Mouse (Mus musculus): Measurements from ENCODE around the gene Xylt1. TPM values are rescaled to one million over a fixed set of nuclear protein-coding genes. Genes with fewer than 3 reads are reported as not detected.

The Xylt1 gene
- polyA plus RNA-seq, 1 experiment from 2014 or later = 3.8 TPM

- Histone ChIP-seq H3K36me3 (ENCODE audit: control insufficient read depth, insufficient read depth, low read length) (no peaks in the 10 kb centered on the region), H3K4me1 (ENCODE audit: control insufficient read depth, insufficient read depth, low read length) (no peaks in the 10 kb centered on the region), H3K4me3 (ENCODE audit: low read depth, low read length) (no peak overlapping the region), H3K27ac (ENCODE audit: low read depth, low read length) (no peak overlapping the region), H3K27me3 (ENCODE audit: control insufficient read depth, insufficient read depth, low read length) (no peaks in the 10 kb centered on the region), H3K9ac (replicated peaks; ENCODE audit: low read depth, low read length) (no peak overlapping the region), H3K4me2 (ENCODE audit: low read depth, low read length) (no peak overlapping the region), H3K9me3 (ENCODE audit: control insufficient read depth, low read length) (no peaks in the 10 kb centered on the region)
- WGBS = 36% methylated on average over 4 of the region's 4 CpGs
- ATAC-seq (ENCODE audit: low read depth) = no peak
These were observed 194.6 kb downstream of the Xylt1 start for GRCm38 (mm10) chr7:117575417-117575816.

- Histone ChIP-seq H3K4me3 (ENCODE audit: low read depth, low read length) (no peak overlapping the region), H3K4me2 (ENCODE audit: low read depth, low read length) (no peak overlapping the region), H3K27me3 (ENCODE audit: control insufficient read depth, insufficient read depth, low read length) (no peaks in the 10 kb centered on the region), H3K36me3 (ENCODE audit: control insufficient read depth, insufficient read depth, low read length) (no peaks in the 10 kb centered on the region), H3K9ac (replicated peaks; ENCODE audit: low read depth, low read length) (no peak overlapping the region), H3K27ac (ENCODE audit: low read depth, low read length) (no peak overlapping the region), H3K9me3 (ENCODE audit: control insufficient read depth, low read length) (no peaks in the 10 kb centered on the region), H3K4me1 (ENCODE audit: control insufficient read depth, insufficient read depth, low read length) (no peaks in the 10 kb centered on the region)
- WGBS = 94% methylated on average over 6 of the region's 6 CpGs
- ATAC-seq (ENCODE audit: low read depth) = no peak
These were observed 196.3 kb downstream of the Xylt1 start for GRCm38 (mm10) chr7:117577035-117577434.

GRCm38 (mm10) chr7:117585164-117585563 is 204.4 kb downstream of the Xylt1 start:
- ATAC-seq (ENCODE audit: low read depth) = no peak
- no peak overlapping the region for H3K27ac ChIP-seq (ENCODE audit: low read depth, low read length)
- no peaks in the 10 kb centered on the region for H3K36me3 ChIP-seq (ENCODE audit: control insufficient read depth, insufficient read depth, low read length)
- no peaks in the 10 kb centered on the region for H3K4me1 ChIP-seq (ENCODE audit: control insufficient read depth, insufficient read depth, low read length)
- no peaks in the 10 kb centered on the region for H3K27me3 ChIP-seq (ENCODE audit: control insufficient read depth, insufficient read depth, low read length)
- H3K9me3 ChIP-seq (ENCODE audit: control insufficient read depth, low read length) = no peaks in the 10 kb centered on the region
- WGBS = 60% methylated on average over 5 of the region's 5 CpGs
- H3K4me2 ChIP-seq (ENCODE audit: low read depth, low read length) = no peak overlapping the region
- H3K4me3 ChIP-seq (ENCODE audit: low read depth, low read length) = no peak overlapping the region
- no peak overlapping the region for H3K9ac ChIP-seq (replicated peaks; ENCODE audit: low read depth, low read length)

- Histone ChIP-seq H3K36me3 (ENCODE audit: control insufficient read depth, insufficient read depth, low read length) (no peaks in the 10 kb centered on the region), H3K27ac (ENCODE audit: low read depth, low read length) (no peak overlapping the region), H3K4me2 (ENCODE audit: low read depth, low read length) (no peak overlapping the region), H3K4me1 (ENCODE audit: control insufficient read depth, insufficient read depth, low read length) (no peaks in the 10 kb centered on the region), H3K9ac (replicated peaks; ENCODE audit: low read depth, low read length) (no peak overlapping the region), H3K4me3 (ENCODE audit: low read depth, low read length) (no peak overlapping the region), H3K9me3 (ENCODE audit: control insufficient read depth, low read length) (no peaks in the 10 kb centered on the region), H3K27me3 (ENCODE audit: control insufficient read depth, insufficient read depth, low read length) (no peaks in the 10 kb centered on the region)
- ATAC-seq (ENCODE audit: low read depth) = no peak
These were observed 206.0 kb downstream of the Xylt1 start for GRCm38 (mm10) chr7:117586811-117587210.

- Histone ChIP-seq H3K4me3 (ENCODE audit: low read depth, low read length) (no peak overlapping the region), H3K36me3 (ENCODE audit: control insufficient read depth, insufficient read depth, low read length) (no peaks in the 10 kb centered on the region), H3K4me2 (ENCODE audit: low read depth, low read length) (no peak overlapping the region), H3K27ac (ENCODE audit: low read depth, low read length) (no peak overlapping the region), H3K4me1 (ENCODE audit: control insufficient read depth, insufficient read depth, low read length) (no peaks in the 10 kb centered on the region), H3K9ac (replicated peaks; ENCODE audit: low read depth, low read length) (no peak overlapping the region), H3K9me3 (ENCODE audit: control insufficient read depth, low read length) (no peaks in the 10 kb centered on the region), H3K27me3 (ENCODE audit: control insufficient read depth, insufficient read depth, low read length) (no peaks in the 10 kb centered on the region)
- no peak for ATAC-seq (ENCODE audit: low read depth)
- WGBS = 82% methylated on average over 6 of the region's 6 CpGs
These were observed 206.6 kb downstream of the Xylt1 start for GRCm38 (mm10) chr7:117587234-117587929.

- H3K9ac ChIP-seq (replicated peaks; ENCODE audit: low read depth, low read length) = no peak overlapping the region
- H3K27ac ChIP-seq (ENCODE audit: low read depth, low read length) = no peak overlapping the region
- no peaks in the 10 kb centered on the region for H3K36me3 ChIP-seq (ENCODE audit: control insufficient read depth, insufficient read depth, low read length)
- H3K4me3 ChIP-seq (ENCODE audit: low read depth, low read length) = no peak overlapping the region
- 45% methylated on average over 1 of the region's 1 CpGs for WGBS
- no peaks in the 10 kb centered on the region for H3K4me1 ChIP-seq (ENCODE audit: control insufficient read depth, insufficient read depth, low read length)
- H3K4me2 ChIP-seq (ENCODE audit: low read depth, low read length) = no peak overlapping the region
- H3K9me3 ChIP-seq (ENCODE audit: control insufficient read depth, low read length) = no peaks in the 10 kb centered on the region
- H3K27me3 ChIP-seq (ENCODE audit: control insufficient read depth, insufficient read depth, low read length) = no peaks in the 10 kb centered on the region
- ATAC-seq (ENCODE audit: low read depth) = no peak
These were observed 207.6 kb downstream of the Xylt1 start for GRCm38 (mm10) chr7:117588426-117588825.

- Histone ChIP-seq H3K9ac (replicated peaks; ENCODE audit: low read depth, low read length) (no peak overlapping the region), H3K9me3 (ENCODE audit: control insufficient read depth, low read length) (no peaks in the 10 kb centered on the region), H3K27me3 (ENCODE audit: control insufficient read depth, insufficient read depth, low read length) (no peaks in the 10 kb centered on the region), H3K4me3 (ENCODE audit: low read depth, low read length) (no peak overlapping the region), H3K4me1 (ENCODE audit: control insufficient read depth, insufficient read depth, low read length) (no peaks in the 10 kb centered on the region), H3K27ac (ENCODE audit: low read depth, low read length) (no peak overlapping the region), H3K4me2 (ENCODE audit: low read depth, low read length) (no peak overlapping the region), H3K36me3 (ENCODE audit: control insufficient read depth, insufficient read depth, low read length) (no peaks in the 10 kb centered on the region)
- ATAC-seq (ENCODE audit: low read depth) = no peak
- 74% methylated on average over 2 of the region's 2 CpGs for WGBS
These were observed 208.6 kb downstream of the Xylt1 start for GRCm38 (mm10) chr7:117589359-117589758.

GRCm38 (mm10) chr7:117589820-117590219 is 209.0 kb downstream of the Xylt1 start:
- Histone ChIP-seq H3K4me2 (ENCODE audit: low read depth, low read length) (no peak overlapping the region), H3K27ac (ENCODE audit: low read depth, low read length) (no peak overlapping the region), H3K9me3 (ENCODE audit: control insufficient read depth, low read length) (no peaks in the 10 kb centered on the region), H3K27me3 (ENCODE audit: control insufficient read depth, insufficient read depth, low read length) (no peaks in the 10 kb centered on the region), H3K36me3 (ENCODE audit: control insufficient read depth, insufficient read depth, low read length) (no peaks in the 10 kb centered on the region), H3K4me3 (ENCODE audit: low read depth, low read length) (no peak overlapping the region), H3K4me1 (ENCODE audit: control insufficient read depth, insufficient read depth, low read length) (no peaks in the 10 kb centered on the region), H3K9ac (replicated peaks; ENCODE audit: low read depth, low read length) (no peak overlapping the region)
- ATAC-seq (ENCODE audit: low read depth) = no peak
- 84% methylated on average over 4 of the region's 4 CpGs for WGBS

GRCm38 (mm10) chr7:117594191-117594590 is 213.4 kb downstream of the Xylt1 start:
- Histone ChIP-seq H3K36me3 (ENCODE audit: control insufficient read depth, insufficient read depth, low read length) (no peaks in the 10 kb centered on the region), H3K4me1 (ENCODE audit: control insufficient read depth, insufficient read depth, low read length) (no peaks in the 10 kb centered on the region), H3K9ac (replicated peaks; ENCODE audit: low read depth, low read length) (no peak overlapping the region), H3K4me2 (ENCODE audit: low read depth, low read length) (no peak overlapping the region), H3K9me3 (ENCODE audit: control insufficient read depth, low read length) (no peaks in the 10 kb centered on the region), H3K27ac (ENCODE audit: low read depth, low read length) (no peak overlapping the region), H3K27me3 (ENCODE audit: control insufficient read depth, insufficient read depth, low read length) (no peaks in the 10 kb centered on the region), H3K4me3 (ENCODE audit: low read depth, low read length) (no peak overlapping the region)
- ATAC-seq (ENCODE audit: low read depth) = no peak
- WGBS = 86% methylated on average over 2 of the region's 2 CpGs

Data from neural tube, embryonic 14.5 days (tissue).